Mouse (Mus musculus) CH12F3 (cell line): Measurements from ENCODE around the gene Gjc1.

Experiments used
- in situ Hi-C: fragments of 300-500 bp; cut with MboI; formaldehyde crosslinking; loops from 2 replicates; pipeline ENCODE4 v1.14.3; 2020; ENCODE audit warnings: low sequenced_read_pairs

The Gjc1 gene

GRCm38 (mm10) chr11:102819021-102819782, at the start of gene Gjc1:
TSS of gene Gjc1 (minus strand) at chr11:102819700.
- in situ Hi-C loops: no loop called here

- in situ Hi-C loops: no loop called here
Measured at GRCm38 (mm10) chr11:102864272-102864671, 44.8 kb upstream of the Gjc1 start.

GRCm38 (mm10) chr11:102859933-102860332, 40.4 kb upstream of the Gjc1 start:
- in situ Hi-C loops: no loop called here

DNA sequence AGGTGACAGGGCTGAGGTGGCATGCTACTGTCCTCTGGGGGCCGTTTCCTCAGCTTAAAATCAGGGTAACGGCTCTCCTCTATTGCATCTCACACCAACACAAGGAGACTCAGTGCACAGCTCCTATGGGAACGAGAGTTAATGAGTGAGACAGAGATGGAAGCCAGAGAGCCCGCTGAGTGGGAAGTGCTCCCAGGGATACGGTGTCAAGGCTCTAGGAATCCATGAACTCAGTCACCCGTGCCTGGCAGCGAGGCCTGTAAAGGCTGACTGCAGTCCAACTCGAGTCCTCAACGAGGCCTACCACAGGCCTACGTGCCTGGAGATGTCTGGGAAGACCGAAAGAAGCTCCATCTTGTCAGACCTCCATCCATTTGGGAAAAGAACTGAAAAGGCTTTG, 39.5 kb upstream of the Gjc1 start:
- in situ Hi-C loops: no loop called here

DNA sequence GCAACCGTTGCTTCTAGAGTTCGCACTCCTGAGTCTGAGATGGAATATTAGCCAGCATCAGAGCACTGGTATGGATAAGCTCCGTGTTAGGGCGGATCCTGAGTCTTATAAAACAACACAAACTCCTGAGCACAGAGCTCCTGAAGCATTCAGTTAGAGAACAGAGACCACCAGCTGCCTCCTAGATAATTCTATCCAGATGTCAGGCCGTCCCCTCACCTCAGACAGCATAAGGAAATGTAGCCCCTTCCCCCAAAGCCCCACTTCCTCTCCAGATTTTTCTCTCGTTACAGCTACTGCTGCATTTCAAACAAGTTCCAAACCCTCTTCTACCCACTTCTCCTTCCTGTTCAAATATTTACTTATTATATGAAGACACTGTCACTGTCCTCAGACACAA, 36.4 kb upstream of the Gjc1 start:
- in situ Hi-C loops: no loop called here

DNA sequence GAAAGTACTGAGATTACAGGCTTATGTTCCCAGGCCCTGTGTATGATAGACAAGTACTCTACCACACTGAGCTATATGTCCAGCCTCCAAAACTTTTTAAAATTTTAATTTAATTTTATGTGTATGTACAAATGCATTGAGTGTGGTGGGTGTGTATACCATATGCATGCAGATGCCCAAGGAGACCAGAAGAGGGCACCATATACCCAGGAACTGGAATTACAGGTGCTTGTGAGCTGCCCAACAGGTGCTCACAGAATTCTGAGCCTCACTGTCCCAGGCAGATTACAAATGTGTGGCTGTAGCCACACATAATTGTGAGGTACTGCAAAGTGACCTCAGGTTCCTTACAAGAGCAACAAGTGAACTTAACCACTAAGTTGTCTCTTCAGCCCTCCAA, 34.3 kb upstream of the Gjc1 start:
- in situ Hi-C loops: no loop called here

GRCm38 (mm10) chr11:102851883-102852282, 32.4 kb upstream of the Gjc1 start:
- in situ Hi-C loops: no loop called here

- in situ Hi-C loops: no loop called here
Measured at GRCm38 (mm10) chr11:102845926-102846325, 26.4 kb upstream of the Gjc1 start.

- in situ Hi-C loops: no loop called here
Measured at GRCm38 (mm10) chr11:102838616-102839150, 19.2 kb upstream of the Gjc1 start.

- in situ Hi-C loops: no loop called here
Measured at GRCm38 (mm10) chr11:102838126-102838525, 18.6 kb upstream of the Gjc1 start.

- in situ Hi-C loops: no loop called here
Measured at GRCm38 (mm10) chr11:102837385-102837784, 17.9 kb upstream of the Gjc1 start.

DNA sequence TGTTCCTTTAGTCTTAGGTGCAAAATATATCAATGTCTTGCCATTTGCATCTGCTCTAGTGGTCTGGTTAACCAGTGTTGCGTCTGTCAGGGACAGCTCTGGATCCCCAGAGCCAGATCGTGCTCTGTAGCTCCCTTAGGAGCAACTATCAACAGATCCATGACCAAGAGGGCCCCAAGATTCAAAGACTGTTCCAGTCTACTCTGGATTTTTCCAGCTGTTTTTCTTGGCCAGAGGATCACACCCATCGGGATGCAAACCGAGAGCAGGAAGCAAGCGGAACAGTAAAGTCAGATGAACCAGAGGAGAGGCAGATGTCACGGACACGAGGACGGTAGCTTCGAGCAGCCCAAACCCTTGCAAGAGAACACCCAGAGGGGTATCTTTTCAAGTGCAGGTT, 16.6 kb upstream of the Gjc1 start:
- in situ Hi-C loops: no loop called here

DNA sequence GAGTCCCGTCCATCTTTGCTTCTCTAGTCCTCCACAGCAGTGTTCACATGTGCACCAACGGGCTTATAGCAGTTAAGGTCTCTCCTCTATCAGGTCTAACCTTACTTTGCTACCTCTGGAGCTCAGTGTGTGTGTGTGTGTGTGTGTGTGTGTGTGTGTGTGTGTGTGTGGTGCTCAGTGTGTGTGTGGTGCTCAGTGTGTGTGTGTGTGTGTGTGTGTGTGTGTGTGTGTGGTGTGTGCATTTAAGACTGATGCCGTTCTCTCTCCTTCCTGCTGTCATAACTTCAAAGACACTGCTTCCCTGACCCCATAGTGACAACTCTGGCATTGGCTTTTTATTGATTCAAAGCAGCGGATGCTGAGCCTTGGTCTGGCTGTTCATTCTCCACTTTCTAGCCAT, 16.0 kb upstream of the Gjc1 start, which contains the start of gene Higd1b:
TSS of gene Higd1b (plus strand) at position 301 of the 400 bp plus-strand sequence.
- in situ Hi-C loops: no loop called here

GRCm38 (mm10) chr11:102834219-102834618, 14.7 kb upstream of the Gjc1 start:
- in situ Hi-C loops: no loop called here

- in situ Hi-C loops: no loop called here
Measured at GRCm38 (mm10) chr11:102832700-102833297, 13.3 kb upstream of the Gjc1 start.

DNA sequence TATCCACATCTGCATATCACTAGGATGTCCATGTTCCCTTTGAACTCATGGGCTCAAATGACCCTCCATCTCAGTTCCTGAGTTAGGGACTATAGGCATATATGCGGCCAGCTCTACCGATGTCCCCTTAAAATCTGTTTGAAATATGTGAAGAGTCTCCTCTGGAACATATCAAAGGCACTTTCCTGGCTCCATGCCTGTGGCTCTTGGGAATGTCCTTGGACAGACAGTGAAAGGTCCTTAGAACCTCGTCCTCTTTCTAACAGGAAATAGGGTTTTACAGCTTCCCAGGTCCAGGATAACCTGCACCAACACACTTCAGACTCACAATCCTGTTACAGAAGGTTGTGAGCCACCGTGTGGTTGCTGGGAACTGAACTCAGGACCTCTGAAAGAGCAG, 10.8 kb upstream of the Gjc1 start:
- in situ Hi-C loops: no loop called here

GRCm38 (mm10) chr11:102827097-102827496, 7.6 kb upstream of the Gjc1 start:
- in situ Hi-C loops: no loop called here

GRCm38 (mm10) chr11:102826476-102826875, 7.0 kb upstream of the Gjc1 start:
- in situ Hi-C loops: no loop called here

GRCm38 (mm10) chr11:102821231-102821630, 1.7 kb upstream of the Gjc1 start:
- in situ Hi-C loops: no loop called here

- in situ Hi-C loops: no loop called here
Measured at GRCm38 (mm10) chr11:102820432-102820831, 932 bp upstream of the Gjc1 start.

DNA sequence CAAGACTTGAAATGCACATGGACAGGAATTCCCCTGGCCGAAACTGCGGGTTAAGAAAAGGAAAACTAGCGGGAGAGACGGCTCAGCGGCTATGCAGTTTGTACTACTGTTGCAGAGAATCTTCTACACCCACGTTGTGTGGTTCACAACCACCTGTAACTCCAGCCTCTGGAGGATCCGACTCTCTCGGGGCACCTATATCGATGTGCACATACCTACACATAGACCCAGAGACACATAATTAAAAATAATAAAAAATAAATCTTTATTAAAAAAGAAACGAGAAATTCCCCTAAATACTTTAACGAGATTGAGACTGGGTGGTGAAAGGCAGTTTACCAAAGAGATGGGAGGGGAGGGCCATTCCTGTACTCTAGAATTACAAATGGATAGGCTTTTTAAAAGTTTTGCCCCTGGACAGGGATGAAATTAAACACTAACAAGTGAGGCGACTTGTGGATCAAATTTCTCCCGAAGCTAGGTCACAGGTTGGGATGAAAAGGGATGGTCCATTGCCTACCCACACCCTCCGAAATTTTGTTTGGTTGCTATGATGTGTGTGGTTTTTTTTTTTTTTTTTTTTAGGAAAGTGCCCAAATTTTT, 384 bp upstream of the Gjc1 start:
- in situ Hi-C loops: no loop called here
